Mouse (Mus musculus) heart, embryonic 14.5 days (tissue): ENCODE results near the gene Sh3rf1. TPM values are rescaled to one million over a fixed set of nuclear protein-coding genes. Genes with fewer than 3 reads are reported as not detected.

Source experiments
- ATAC-seq: fragments of 200-750 bp; cut with Nextera tagmentation; 2 replicates; pipeline ENCODE4 v1.8.0; 2017; ENCODE audit warnings: low read depth, moderate TSS enrichment; ENCODE audit not compliant: insufficient number of reproducible peaks, insufficient read depth, low FRiP score
- H3K27ac ChIP-seq, 2 experiments: fragments of 200-500 bp in 1 of 2; fragments of 300-500 bp in 1 of 2; sonication (generic) in 1 of 2; replicated peaks in 1 of 2; 2 replicates each; pipeline ENCODE4 v1.5.1; 2012 to 2014; ENCODE audit warnings: low read depth in 2 of 2, low read length in 2 of 2, control low read depth in 1 of 2, mild to moderate bottlenecking in 1 of 2, mixed read lengths in 1 of 2; ENCODE audit not compliant: control insufficient read depth in 1 of 2, insufficient read depth in 1 of 2
- H3K27me3 ChIP-seq: fragments of 300-500 bp; sonication (generic); 2 replicates; pipeline ENCODE4 v1.6.1; 2014; ENCODE audit warnings: mild to moderate bottlenecking, low read length, control low read depth; ENCODE audit not compliant: control insufficient read depth, insufficient read depth
- H3K36me3 ChIP-seq: fragments of 300-500 bp; sonication (generic); 2 replicates; pipeline ENCODE4 v1.6.1; 2014; ENCODE audit warnings: mild to moderate bottlenecking, control low read depth, low read length, mixed read lengths; ENCODE audit not compliant: control insufficient read depth, insufficient read depth
- H3K4me1 ChIP-seq, 2 experiments: fragments of 200-500 bp in 1 of 2; fragments of 300-500 bp in 1 of 2; sonication (generic) in 1 of 2; 2 replicates each; pipeline ENCODE4 v1.6.1; 2012 to 2014; ENCODE audit warnings: low read length in 2 of 2, control low read depth in 1 of 2, mixed read lengths in 1 of 2; ENCODE audit not compliant: control insufficient read depth in 2 of 2, insufficient read depth in 2 of 2
- H3K4me2 ChIP-seq: fragments of 300-500 bp; sonication (generic); 2 replicates; pipeline ENCODE4 v1.6.1; 2014; ENCODE audit warnings: mild to moderate bottlenecking, low read length
- H3K4me3 ChIP-seq, 2 experiments: fragments of 200-500 bp in 1 of 2; fragments of 300-500 bp in 1 of 2; sonication (generic) in 1 of 2; 2 replicates each; pipeline ENCODE4 v1.5.1; 2012 to 2014; ENCODE audit warnings: low read length in 2 of 2, mild to moderate bottlenecking in 2 of 2, control low read depth in 1 of 2, low read depth in 1 of 2, moderate library complexity in 1 of 2; ENCODE audit not compliant: control insufficient read depth in 1 of 2, insufficient read depth in 1 of 2
- H3K9ac ChIP-seq: fragments of 300-500 bp; sonication (generic); 2 replicates; pipeline ENCODE4 v1.6.1; 2014; ENCODE audit warnings: mild to moderate bottlenecking, low read length
- H3K9me3 ChIP-seq: fragments of 300-500 bp; sonication (generic); 2 replicates; pipeline ENCODE4 v1.6.1; 2016; ENCODE audit warnings: low read length, control low read depth; ENCODE audit not compliant: control insufficient read depth
- WGBS: fragments of 180-500 bp; shearing (Covaris S2); extraction: QIAGEN DNeasy Blood & Tissue Kit; methylation state at CpG from one replicate; pipeline ENCODE4 v1.1.7; 2014; 5-methylcytosine and 5-hydroxymethylcytosine counted together
- polyA plus RNA-seq: library from polyadenylated mRNA; unstranded; fragments of >200 nt; fragmentation: Nextera tagmentation; extraction: Ambion mirVana; gene quantifications from 2 replicates; pipeline ENCODE4 v1.2.1, GENCODE M21; 2014

The Sh3rf1 gene
- polyA plus RNA-seq, 1 experiment from 2014 or later, result 4.9 TPM

DNA sequence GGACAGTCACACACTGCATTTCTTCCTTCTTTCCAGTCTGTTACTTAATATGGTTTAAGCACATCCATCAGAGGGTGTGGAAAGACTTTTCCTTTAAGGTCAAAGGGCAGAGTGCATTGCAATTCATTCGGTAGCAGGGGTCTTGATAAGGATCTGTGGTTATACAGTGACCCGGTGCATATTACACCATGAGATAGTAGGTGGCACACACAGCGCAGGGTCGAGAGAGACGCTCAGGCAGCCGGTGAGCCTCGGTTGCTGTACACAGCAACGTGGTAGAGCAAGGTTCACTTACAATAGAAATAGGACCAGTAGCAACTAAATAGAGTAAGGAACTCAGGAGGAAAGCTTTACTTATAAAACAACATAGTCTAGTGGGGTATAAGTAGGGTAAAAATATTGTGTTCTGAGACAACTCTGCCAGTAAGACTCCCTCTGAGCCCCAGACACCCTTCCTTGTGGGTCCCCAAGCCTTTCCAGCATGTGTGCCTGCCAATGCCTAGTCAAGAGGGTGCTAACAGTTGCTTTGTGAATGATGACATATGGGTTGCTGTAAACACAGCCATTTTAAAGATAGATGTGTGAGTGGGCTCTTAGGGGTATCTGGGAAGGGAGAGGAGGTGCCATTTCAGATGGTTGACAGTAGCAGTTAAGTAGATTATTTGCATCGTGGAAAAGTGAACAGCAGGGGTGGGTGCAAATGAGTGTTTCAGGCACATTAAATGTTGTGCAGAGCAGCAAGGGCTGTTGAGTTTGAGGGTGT is 13.0 kb downstream of the Sh3rf1 start:
- H3K9me3 ChIP-seq, result no peaks in the 10 kb centered on the region
- H3K27ac ChIP-seq, result no peak overlapping the region
- H3K4me1 ChIP-seq, result peaks cover 0 to 2% of the 10 kb centered on the region in 2 experiments; a peak in 2 of 4 replicates
- no peak for ATAC-seq
- H3K27me3 ChIP-seq, result peaks cover 20% of the 10 kb centered on the region
- H3K36me3 ChIP-seq, result no peaks in the 10 kb centered on the region
- H3K4me2 ChIP-seq, result no peak overlapping the region
- H3K9ac ChIP-seq, result no peak overlapping the region
- no peak overlapping the region for H3K4me3 ChIP-seq
- WGBS, result 19% methylated on average over 9 of the region's 9 CpGs

DNA sequence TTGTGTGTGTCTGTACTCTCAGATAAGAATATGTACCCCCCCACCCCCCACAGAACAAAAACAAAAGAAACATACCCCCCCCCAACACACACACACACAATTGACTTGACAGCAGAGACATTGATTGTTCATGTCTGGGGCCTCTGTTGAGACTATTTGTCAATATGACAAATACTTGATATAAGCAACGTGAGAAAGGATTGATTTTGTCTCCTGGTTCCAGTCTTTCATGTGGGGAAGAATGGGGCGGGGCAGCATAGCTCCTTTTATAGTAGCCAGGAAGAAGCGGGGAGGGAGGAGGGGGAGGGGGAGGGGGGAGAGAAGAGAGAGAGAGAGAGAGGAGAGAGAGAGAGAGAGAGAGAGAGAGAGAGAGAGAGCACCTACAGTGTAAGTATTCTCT is 15.9 kb downstream of the Sh3rf1 start:
- Histone ChIP-seq H3K9ac (no peak overlapping the region), H3K4me3 (no peak overlapping the region), H3K4me1 (peaks cover 0 to 4% of the 10 kb centered on the region in 2 experiments; a peak in 3 of 4 replicates), H3K4me2 (no peak overlapping the region), H3K27me3 (peaks cover 10% of the 10 kb centered on the region), H3K9me3 (no peaks in the 10 kb centered on the region), H3K27ac (no peak overlapping the region), H3K36me3 (no peaks in the 10 kb centered on the region)
- WGBS, result 46% methylated on average over 3 of the region's 3 CpGs
- no peak for ATAC-seq

DNA sequence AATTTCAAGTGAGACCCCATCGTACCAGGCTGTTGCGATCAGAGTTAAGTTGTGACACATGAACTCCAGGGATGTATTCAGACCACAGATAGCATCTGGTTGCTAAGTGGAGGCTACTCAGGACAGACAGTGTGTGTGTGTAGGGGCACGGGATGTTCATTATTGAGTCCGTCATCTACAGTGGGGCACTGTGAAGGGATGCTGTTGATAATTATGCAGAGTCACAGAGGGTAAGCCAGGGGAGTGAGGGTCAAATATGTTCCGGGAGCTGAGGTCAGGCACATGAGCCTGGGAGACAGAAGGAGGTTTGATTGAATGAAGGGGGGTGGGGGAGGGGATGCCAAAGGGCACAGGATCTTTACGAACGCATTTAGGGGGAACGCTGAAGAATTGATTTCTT is 17.6 kb downstream of the Sh3rf1 start:
- WGBS, result 81% methylated on average over 8 of the region's 8 CpGs
- H3K4me1 ChIP-seq, result peaks cover 0 to 3% of the 10 kb centered on the region in 2 experiments; a peak in 3 of 4 replicates
- H3K4me3 ChIP-seq, result no peak overlapping the region
- H3K27ac ChIP-seq, result no peak overlapping the region
- ATAC-seq, result no peak
- no peaks in the 10 kb centered on the region for H3K9me3 ChIP-seq
- no peak overlapping the region for H3K4me2 ChIP-seq
- H3K36me3 ChIP-seq, result no peaks in the 10 kb centered on the region
- peaks cover 10% of the 10 kb centered on the region for H3K27me3 ChIP-seq
- no peak overlapping the region for H3K9ac ChIP-seq

DNA sequence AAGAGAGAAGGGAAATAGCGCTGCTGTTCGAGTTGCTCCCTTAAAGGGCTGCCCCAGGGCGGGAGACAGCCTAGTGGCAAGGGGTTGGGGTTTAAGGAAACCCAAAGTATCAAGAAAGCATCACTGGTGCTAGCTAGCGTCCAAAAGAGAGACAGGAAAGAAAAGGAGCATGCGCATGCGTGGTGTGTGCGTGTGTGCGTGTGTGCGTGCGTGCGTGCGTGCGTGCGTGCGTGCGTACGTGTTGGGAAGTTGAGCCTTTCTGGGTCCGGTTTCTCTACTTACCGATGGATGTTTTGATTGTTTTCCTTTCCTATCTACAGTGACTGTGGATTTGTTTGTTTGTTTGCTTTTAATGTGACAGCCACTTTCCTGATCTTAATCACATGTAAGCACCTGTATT is 19.2 kb downstream of the Sh3rf1 start:
- Histone ChIP-seq H3K9ac (no peak overlapping the region), H3K4me2 (peak overlapping the region; percentile 2), H3K4me1 (peaks cover 6 to 9% of the 10 kb centered on the region in 2 experiments), H3K36me3 (no peaks in the 10 kb centered on the region), H3K4me3 (no peak overlapping the region), H3K9me3 (no peaks in the 10 kb centered on the region), H3K27ac (no peak overlapping the region), H3K27me3 (peaks cover 7% of the 10 kb centered on the region)
- 92% methylated on average over 19 of the region's 19 CpGs for WGBS
- no peak for ATAC-seq

DNA sequence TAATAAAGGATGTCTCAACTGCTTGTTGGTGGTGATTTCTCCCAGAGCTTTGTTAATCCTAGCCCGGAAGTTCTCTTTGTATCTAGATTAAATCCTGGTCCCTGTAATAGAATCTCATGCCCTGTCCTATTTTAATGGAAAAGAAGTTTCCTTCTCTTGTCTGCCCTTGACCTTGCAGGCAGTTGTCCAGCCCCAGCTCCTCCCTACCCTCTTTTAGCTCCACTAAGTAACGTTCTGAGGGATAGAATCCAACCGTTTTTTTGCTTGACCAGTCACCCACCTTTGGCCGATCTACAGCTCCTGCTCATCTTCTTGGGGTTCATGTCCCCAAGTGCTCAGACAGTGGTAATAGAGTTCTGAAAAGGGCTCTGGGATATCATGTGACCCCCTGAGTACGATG is 19.8 kb downstream of the Sh3rf1 start:
- Histone ChIP-seq H3K4me3 (no peak overlapping the region), H3K27ac (no peak overlapping the region), H3K9ac (no peak overlapping the region), H3K36me3 (no peaks in the 10 kb centered on the region), H3K9me3 (no peaks in the 10 kb centered on the region), H3K4me1 (peaks cover 6 to 9% of the 10 kb centered on the region in 2 experiments), H3K4me2 (peak overlapping the region; percentile 2), H3K27me3 (peaks cover 1% of the 10 kb centered on the region; the same call in 1 of the 2 replicates)
- ATAC-seq, result no peak
- 68% methylated on average over 5 of the region's 5 CpGs for WGBS

DNA sequence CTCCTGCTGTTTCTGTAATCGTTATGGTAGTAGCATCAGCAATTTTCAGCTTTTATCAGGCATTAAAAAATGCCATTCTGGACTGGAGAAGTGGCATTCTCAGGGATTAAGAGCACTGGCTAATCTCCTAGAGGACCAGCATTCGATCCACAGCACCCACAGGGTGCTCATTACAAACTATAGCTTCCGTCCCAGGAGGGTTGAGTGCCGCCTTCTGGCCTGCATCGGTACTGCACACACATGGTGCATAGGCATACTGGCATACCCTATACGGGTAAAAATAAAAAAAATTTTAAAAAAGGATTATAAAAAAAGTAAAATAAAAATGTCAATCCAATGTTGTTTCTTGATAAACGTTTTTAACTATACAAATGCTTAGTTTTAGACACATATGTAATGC is 20.5 kb downstream of the Sh3rf1 start:
- H3K9ac ChIP-seq, result no peak overlapping the region
- peaks cover 3% of the 10 kb centered on the region; the same call in 1 of the 2 replicates for H3K9me3 ChIP-seq
- no peak overlapping the region for H3K4me2 ChIP-seq
- no peak for ATAC-seq
- peaks cover 6 to 9% of the 10 kb centered on the region in 2 experiments for H3K4me1 ChIP-seq
- H3K4me3 ChIP-seq, result no peak overlapping the region
- H3K27me3 ChIP-seq, result no peaks in the 10 kb centered on the region
- H3K27ac ChIP-seq, result no peak overlapping the region
- WGBS, result 93% methylated on average over 7 of the region's 7 CpGs
- no peaks in the 10 kb centered on the region for H3K36me3 ChIP-seq

DNA sequence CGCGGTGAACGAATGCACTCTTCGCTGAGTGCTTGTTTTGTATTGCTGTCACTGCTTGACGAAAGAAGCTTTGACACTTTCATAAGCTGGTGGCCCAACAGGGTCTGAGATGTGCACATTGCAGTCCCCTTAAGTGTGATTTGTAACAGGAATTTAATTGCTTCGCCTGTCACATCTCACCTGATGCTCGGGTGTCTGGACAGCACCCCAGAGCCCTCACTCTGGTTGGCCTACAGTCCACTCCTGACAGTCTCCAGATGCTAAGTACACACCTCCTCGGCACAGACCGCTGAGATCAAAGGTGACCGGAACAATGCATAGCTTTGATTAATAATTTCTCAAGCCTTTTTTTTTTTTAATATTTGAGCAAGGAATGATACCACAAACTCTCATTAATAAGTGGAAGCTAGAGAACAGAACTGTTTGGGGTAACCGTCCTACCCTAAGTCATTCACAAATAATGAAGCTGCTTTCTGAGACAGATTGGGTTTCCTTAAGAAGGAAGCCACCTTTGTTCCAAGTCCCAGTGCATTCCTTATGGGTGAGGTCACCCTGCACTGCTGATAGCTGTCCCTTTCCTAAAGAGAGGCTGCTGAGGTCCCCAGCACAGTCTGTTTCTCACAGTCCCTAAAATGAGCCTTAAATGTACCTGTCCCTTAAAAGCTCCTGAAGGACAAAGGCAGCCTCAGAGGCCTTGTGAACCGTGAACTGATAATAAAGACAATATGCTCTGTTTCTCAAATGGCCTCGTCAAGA is 23.8 kb downstream of the Sh3rf1 start:
- H3K27me3 ChIP-seq, result no peaks in the 10 kb centered on the region
- peaks cover 6 to 9% of the 10 kb centered on the region in 2 experiments for H3K4me1 ChIP-seq
- no peaks in the 10 kb centered on the region for H3K36me3 ChIP-seq
- WGBS, result 57% methylated on average over 13 of the region's 13 CpGs
- H3K27ac ChIP-seq, result peak overlapping the region; percentile 46 to 61; a peak in 3 of 4 replicates
- H3K4me3 ChIP-seq, result no peak overlapping the region
- no peak overlapping the region for H3K9ac ChIP-seq
- ATAC-seq, result peak; percentile 78; the same call in 1 of the 2 replicates
- H3K4me2 ChIP-seq, result no peak overlapping the region; the same call in 1 of the 2 replicates
- peaks cover 12% of the 10 kb centered on the region for H3K9me3 ChIP-seq
